Mouse (Mus musculus) gastrocnemius, postnatal 36 days (tissue): ENCODE measurements at regions not wholly inside any gene's neighbourhood (a gene's known extent, or its start where the extent isn't known, plus 50 kb on each side); places are given as distances from the start of the nearest gene placed in this dataset.

Experiments
- DNase-seq, 2 experiments: peaks; one replicate each; pipeline ENCODE4 v3.0.0; 2022
- intact Hi-C: fragments of 180-260 bp; cut with DNase I; formaldehyde crosslinking; loops from one replicate; pipeline ENCODE4 v1.15.1; 2025
- microRNA-seq, 2 experiments: library from miRNA; unstranded; fragments of <30 nt; microRNA quantifications; one replicate each; pipeline ENCODE4 v1.2.0; 2021

- DNase-seq = no peak
- intact Hi-C loops = no loop called here
Measured at GRCm38 (mm10) chr2:30682146-30682825, 87.4 kb downstream of the Cstad start.

GRCm38 (mm10) chr2:30681642-30682041 lies 86.8 kb downstream of the Cstad start:
- intact Hi-C loops = no loop called here
- DNase-seq = no peak

GRCm38 (mm10) chr2:30679041-30679440 lies 84.2 kb downstream of the Cstad start:
- DNase-seq = no peak
- intact Hi-C loops = no loop called here

GRCm38 (mm10) chr2:30677498-30677897 lies 82.7 kb downstream of the Cstad start:
- no peak for DNase-seq
- intact Hi-C loops = no loop called here

GRCm38 (mm10) chr2:30676833-30677459 lies 82.1 kb downstream of the Cstad start:
- peak; percentile 43 to 46 for DNase-seq
- intact Hi-C loops = no loop called here

GRCm38 (mm10) chr2:30676450-30676832 lies 81.6 kb downstream of the Cstad start:
- DNase-seq = no peak
- intact Hi-C loops = no loop called here

GRCm38 (mm10) chr2:30675839-30676238 lies 81.0 kb downstream of the Cstad start:
- intact Hi-C loops = no loop called here
- no peak for DNase-seq

- intact Hi-C loops = no loop called here
- DNase-seq = no peak
Measured at GRCm38 (mm10) chr2:30670836-30671586, 76.2 kb downstream of the Cstad start.

- DNase-seq = no peak
- intact Hi-C loops = no loop called here
Measured at GRCm38 (mm10) chr2:30667468-30667867, 72.6 kb downstream of the Cstad start.

GRCm38 (mm10) chr2:30661147-30661546 lies 66.3 kb downstream of the Cstad start:
- intact Hi-C loops = no loop called here
- no peak for DNase-seq

- intact Hi-C loops = no loop called here
- DNase-seq = no peak
Measured at GRCm38 (mm10) chr2:30660613-30660991, 65.8 kb downstream of the Cstad start.

GRCm38 (mm10) chr2:30659836-30660612 lies 65.2 kb downstream of the Cstad start:
- intact Hi-C loops = loop anchor here (5.0 kb wide), 2 partner anchors 63 to 117 kb away; partner anchors contain the start of gene Cstad
- DNase-seq = no peak

GRCm38 (mm10) chr2:30658844-30659555 lies 64.2 kb downstream of the Cstad start:
- intact Hi-C loops = loop anchor here (5.0 kb wide), 2 partner anchors 62 to 118 kb away; partner anchors contain the start of gene Cstad
- DNase-seq = peak; percentile 83

Small RNA genes in the stretch of these regions (microRNA-seq; reads per million reads assigned to microRNA genes)
- gene Mir3089 = 0 to 0.72 reads per million in 2 experiments
